In the genomic region with DNA sequence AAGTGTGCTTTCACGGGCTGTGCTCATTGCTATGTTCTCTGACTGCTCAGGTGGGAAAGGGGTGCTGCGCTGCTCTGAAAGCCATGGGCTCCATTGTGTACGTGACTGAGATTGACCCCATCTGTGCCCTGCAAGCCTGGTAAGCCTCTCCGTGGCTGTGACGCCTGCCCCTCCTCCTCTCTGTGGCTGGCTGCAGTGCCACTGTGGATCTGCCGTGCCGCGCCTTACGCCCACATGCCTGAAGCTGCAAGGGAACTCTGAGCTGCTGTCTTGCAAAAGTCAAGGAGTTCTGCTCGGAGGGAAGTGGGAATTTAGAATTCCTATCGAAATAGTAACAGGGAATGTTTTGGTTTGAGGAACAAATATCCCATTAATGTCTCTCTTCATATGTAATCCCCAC, we compare ENCODE assay signal across 13 mouse cellular contexts. TPM values are rescaled to one million over a fixed set of nuclear protein-coding genes. Genes with fewer than 3 reads are reported as not detected.
A peak's percentile ranks its signal among the peaks of the same experiment; 100 is the strongest.
DNase-seq lines count a peak whose midpoint lies in the region; ATAC-seq and TF ChIP-seq lines count a peak whose summit lies in the region.
"Had no signal": no experiment of that assay in that cellular context is flagged by ENCODE, and none has a peak within 500 bp of the region (broad histone marks: within the 10 kb centered on the region; RNA-seq: fewer than 3 reads in every experiment).

No protein-coding gene starts in this region.

- peak; percentile 29 for DNase-seq in layer of hippocampus, adult 11-12 months (ENCODE audit: low spot score)
- DNase-seq in layer of hippocampus, adult 9-10 months (ENCODE audit: low spot score): no peak
- DNase-seq in brain, adult 2 months (ENCODE audit: low read depth, low spot score): peak; percentile 86
- peak; percentile 20 to 24 for DNase-seq in layer of hippocampus, adult 8-10 months (ENCODE audit: low spot score in 2 of 2)
- DNase-seq in liver: no peak
- DNase-seq: cerebellum, adult 9-10 months; gastrocnemius, postnatal 10 days had no signal

- no peaks in the 10 kb centered on the region for H3K27me3 ChIP-seq in myocyte (ENCODE audit: control insufficient read depth, insufficient read depth, insufficient read length)
- H3K27me3 ChIP-seq in midbrain, embryonic 16.5 days (ENCODE audit: control insufficient read depth, insufficient read depth, low read depth, low read length): no peaks in the 10 kb centered on the region
- H3K27me3 ChIP-seq: neural tube, embryonic 12.5 days had no signal

- no peak overlapping the region for H3K4me3 ChIP-seq in myocyte
- H3K4me3 ChIP-seq in midbrain, embryonic 16.5 days (ENCODE audit: low read depth, low read length): no peak overlapping the region
- H3K4me3 ChIP-seq: neural tube, embryonic 12.5 days had no signal

- H3K9me3 ChIP-seq in midbrain, embryonic 16.5 days (replicated peaks; ENCODE audit: control insufficient read depth, low read length, poor library complexity, severe bottlenecking): no peaks in the 10 kb centered on the region
- H3K9me3 ChIP-seq: neural tube, embryonic 12.5 days had no signal

- H3K4me2 ChIP-seq in myocyte (ENCODE audit: low read depth): peak overlapping the region; percentile 12
- no peak overlapping the region for H3K4me2 ChIP-seq in midbrain, embryonic 16.5 days (ENCODE audit: low read length)
- H3K4me2 ChIP-seq: hindbrain, embryonic 14.5 days; midbrain, embryonic 11.5 days; neural tube, embryonic 12.5 days had no signal

- 68% methylated on average over 11 of the region's 11 CpGs for WGBS in midbrain, embryonic 16.5 days

- no peak overlapping the region for H3ac ChIP-seq in myocyte (ENCODE audit: control insufficient read depth, insufficient read length)

- no peaks in the 10 kb centered on the region for H3K36me3 ChIP-seq in myocyte (ENCODE audit: control insufficient read depth, insufficient read depth)
- H3K36me3 ChIP-seq in midbrain, embryonic 16.5 days (ENCODE audit: control insufficient read depth, insufficient read depth, low read length): peaks cover 6% of the 10 kb centered on the region
- H3K36me3 ChIP-seq: neural tube, embryonic 12.5 days had no signal

- no peaks in the 10 kb centered on the region for H3K79me2 ChIP-seq in myocyte (ENCODE audit: control insufficient read depth, insufficient read depth)

- no peaks in the 10 kb centered on the region for H3K4me1 ChIP-seq in midbrain, embryonic 16.5 days (ENCODE audit: control insufficient read depth, insufficient read depth, low read length)
- H3K4me1 ChIP-seq: neural tube, embryonic 12.5 days had no signal

- H3K9ac ChIP-seq in midbrain, embryonic 16.5 days (ENCODE audit: low read depth, low read length): no peak overlapping the region
- H3K9ac ChIP-seq: hindbrain, embryonic 14.5 days; neural tube, embryonic 12.5 days had no signal

- no peak for ATAC-seq in activated CD4-positive, CD25-positive, alpha-beta regulatory T cell, adult 4 months
- no peak for ATAC-seq in midbrain, embryonic 16.5 days

- H3K27ac ChIP-seq in midbrain, embryonic 16.5 days (ENCODE audit: low read length): no peak overlapping the region
- H3K27ac ChIP-seq: hindbrain, embryonic 14.5 days; neural tube, embryonic 12.5 days had no signal

- TF ChIP-seq POLR2A in myocyte (IDR thresholded peaks at IDR 0.05; ENCODE audit: insufficient read length, low read depth): no peak

TF ChIP-seq in myocyte, 11 proteins besides CTCF, POLR2A, EP300 and RAD21:
- TF ChIP-seq E2F4 (IDR thresholded peaks at IDR 0.05; ENCODE audit: insufficient read depth) (no peak), MYOG (IDR thresholded peaks at IDR 0.05; ENCODE audit: control insufficient read depth in 1 of 3, insufficient read depth in 1 of 3, insufficient read length in 2 of 3, low read depth in 2 of 3) (peak in 2 of 3 experiments; percentile 13 to 25), MYOD1 (IDR thresholded peaks at IDR 0.05; ENCODE audit: control insufficient read depth in 1 of 3, insufficient read length in 2 of 3, low read depth in 2 of 3) (peak in 1 of 3 experiments; percentile 53), CEBPB (IDR thresholded peaks at IDR 0.05; ENCODE audit: insufficient read depth, poor library complexity, severe bottlenecking) (no peak)

RNA-seq across cellular contexts. Expression of a gene that starts 25.7 kb away (rescaled TPM):
- 10 to 100 TPM; 20.2 to 25.4 (median 23.3) TPM for total RNA-seq in layer of hippocampus, adult 8-10 months (2022)
- polyA plus RNA-seq in myocyte (2012; fragmentation: generic; extraction: Trizol): 0.83 TPM
- not detected for polyA plus RNA-seq in activated CD4-positive, CD25-positive, alpha-beta regulatory T cell, adult 4 months (2017; shearing (Covaris generic))
- 4.2 and 4.4 TPM in 2 replicates for polyA plus RNA-seq in midbrain, embryonic 16.5 days (2015; fragmentation: Nextera tagmentation; extraction: Ambion mirVana)

Comparison
In these comparisons a context has a peak if more than half of its experiments do, and no peak if none do; other contexts are left out.
1. DNase-seq: peak in layer of hippocampus, adult 11-12 months (single experiment), brain, adult 2 months (single experiment) and layer of hippocampus, adult 8-10 months (2 of 2); none in layer of hippocampus, adult 9-10 months (single experiment) and liver (single experiment).